Mouse (Mus musculus): ENCODE results near the gene Prss16.

Prss16 gene

DNA sequence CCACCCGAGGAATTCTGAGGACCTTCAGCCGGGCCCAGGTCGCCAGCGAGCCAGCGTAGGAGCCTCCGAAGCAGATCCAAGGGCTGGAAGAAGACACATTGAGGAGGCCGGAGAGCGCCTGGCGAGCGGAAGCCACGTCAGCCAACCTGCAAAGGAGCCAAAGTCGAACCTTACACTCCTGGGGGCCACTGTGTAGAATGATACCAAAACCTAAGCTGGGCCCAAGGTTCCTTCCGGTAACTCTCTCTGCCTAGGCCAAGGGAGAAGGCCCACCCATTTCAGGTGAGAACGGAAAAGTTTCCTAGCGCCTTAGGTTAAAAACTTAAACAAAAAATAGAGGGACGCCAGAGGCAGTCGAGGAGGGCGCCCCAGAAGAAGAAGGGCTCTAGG is 2.4 kb downstream of the Prss16 start:
- DNase-seq (ENCODE audit: low read depth), result no peak

DNA sequence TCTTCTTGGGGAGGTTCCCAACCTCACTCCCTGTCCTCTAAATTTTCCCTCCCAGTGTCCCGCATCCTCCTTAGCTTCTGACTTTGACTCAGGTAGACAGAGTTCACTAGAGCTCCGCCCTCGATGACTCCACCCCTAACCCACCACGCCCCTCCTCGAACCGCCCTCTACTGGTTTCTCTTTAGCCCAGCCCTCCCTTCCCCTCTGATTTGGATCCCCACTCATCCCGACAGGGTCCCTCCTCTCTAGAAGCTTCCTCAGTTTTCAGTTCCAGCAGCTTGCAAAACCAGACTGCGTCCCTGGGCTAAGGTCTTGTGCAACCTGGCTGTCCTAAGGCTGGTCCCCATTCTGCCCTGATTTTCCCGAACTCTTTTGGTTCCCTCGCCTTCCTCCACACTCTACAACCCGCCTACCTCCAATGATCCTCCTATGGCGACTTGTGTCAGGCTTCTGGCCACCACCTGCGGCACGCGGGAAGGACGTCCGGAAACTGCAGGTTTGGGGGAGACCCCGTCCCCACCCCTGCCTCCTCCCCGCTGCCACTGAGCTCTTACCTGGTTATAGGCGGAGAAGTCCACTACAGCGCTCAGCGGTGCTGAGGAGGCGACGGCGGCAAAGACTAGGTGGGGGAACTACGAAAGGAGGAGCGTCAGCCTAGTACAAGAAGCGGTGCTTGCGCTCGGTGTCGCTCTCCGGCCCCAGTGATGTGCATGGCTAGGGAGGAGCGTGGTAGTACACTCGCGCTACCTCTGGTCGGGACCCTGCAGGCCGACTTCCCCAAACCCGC is 3.0 kb downstream of the Prss16 start:
- DNase-seq (ENCODE audit: low read depth), result peak; percentile 40

DNA sequence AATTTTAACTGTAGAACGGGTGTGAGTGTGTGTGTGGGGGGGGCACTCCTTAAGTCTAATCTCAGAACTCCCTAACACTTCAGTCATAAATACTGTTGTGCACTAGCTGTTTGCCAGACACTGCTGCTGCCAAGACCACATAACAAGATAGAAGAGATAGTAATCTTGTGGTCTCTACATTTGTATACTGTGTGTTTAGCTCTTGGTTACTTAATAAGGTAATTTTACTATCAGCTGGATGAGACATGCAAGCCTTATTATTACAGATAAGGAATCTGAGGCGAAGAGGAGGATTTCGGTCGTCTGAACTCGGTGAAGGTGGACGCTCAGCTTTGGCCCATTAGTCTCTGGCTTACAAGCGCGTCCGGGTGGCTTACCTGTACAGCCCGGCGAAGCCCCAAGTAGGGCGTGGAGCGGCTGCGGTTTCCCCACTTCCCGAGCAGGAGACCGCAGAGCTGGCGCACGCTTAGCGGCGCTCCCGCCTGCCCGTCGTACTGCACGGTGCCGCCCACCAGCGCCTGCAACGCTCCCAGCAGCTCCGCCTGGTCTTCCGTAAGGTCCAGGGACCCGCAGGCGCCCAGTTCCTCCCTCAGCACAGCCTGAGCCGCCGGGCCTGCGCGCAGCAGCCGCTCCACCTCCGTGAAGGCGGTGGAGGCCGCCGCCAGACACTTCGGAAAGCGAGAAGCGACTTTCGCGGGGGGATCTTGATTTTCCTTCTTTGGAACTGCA is 3.8 kb downstream of the Prss16 start:
- DNase-seq (ENCODE audit: low read depth), result peak; percentile 16

DNA sequence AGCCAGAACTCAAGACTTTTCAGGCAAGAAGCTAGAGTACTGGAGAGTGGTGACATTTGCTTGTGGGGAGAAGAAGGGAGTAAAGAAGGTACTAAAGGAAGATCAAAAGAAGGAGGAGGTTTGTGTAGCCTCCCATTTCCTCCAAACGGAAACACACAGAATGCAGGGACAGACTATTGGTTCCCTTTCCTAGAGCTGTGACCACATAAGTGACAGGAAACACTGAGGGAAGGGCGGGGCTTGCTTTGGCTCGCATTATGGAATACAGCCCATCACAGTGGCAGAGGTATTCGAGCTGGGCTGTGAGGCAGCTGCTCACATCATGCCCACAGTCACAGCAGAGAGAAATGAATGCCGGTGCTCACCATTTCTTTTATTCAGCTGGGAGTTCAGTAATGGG is 7.7 kb downstream of the Prss16 start:
- DNase-seq (ENCODE audit: low read depth), result no peak

DNA sequence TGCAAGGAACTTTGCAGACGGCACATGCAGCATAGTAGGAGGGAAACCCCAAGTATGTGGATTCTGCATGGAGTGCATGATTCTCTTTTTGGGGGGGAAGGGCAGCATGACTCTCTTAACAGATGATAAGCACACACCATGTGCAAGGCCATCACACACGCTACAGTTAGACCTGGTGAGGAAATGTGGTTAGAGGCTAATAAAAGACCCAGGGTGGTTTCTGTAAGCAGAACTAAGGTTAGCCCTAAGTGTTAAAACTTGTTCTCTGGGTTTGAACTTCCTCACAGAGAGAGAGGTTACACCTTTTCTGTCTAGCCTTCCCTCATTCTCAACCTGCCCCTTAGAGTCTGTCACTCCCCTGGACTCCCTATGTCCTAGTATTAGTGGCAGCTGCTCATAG is 8.2 kb downstream of the Prss16 start:
- DNase-seq (ENCODE audit: low read depth), result no peak

DNA sequence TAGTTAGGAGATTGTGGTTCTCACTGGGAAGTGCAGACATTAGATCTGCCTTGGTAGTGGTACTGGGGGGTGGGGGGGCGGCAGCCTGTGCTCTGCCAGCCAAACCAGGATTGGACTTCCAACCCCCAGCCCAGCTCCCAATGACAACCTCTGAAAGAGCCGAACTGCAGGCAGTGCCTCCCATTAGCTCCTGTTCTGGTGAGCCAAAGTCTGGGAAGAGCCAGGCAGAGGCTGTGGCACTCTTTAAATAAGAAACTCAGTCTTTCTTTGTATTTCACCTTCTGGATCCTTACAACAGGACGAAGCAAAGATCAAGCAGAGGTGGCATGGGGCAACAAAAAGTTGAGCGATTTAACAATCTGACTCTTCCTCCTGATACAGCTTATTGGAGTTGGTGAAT is 10.4 kb downstream of the Prss16 start:
- DNase-seq (ENCODE audit: low read depth), result no peak

DNA sequence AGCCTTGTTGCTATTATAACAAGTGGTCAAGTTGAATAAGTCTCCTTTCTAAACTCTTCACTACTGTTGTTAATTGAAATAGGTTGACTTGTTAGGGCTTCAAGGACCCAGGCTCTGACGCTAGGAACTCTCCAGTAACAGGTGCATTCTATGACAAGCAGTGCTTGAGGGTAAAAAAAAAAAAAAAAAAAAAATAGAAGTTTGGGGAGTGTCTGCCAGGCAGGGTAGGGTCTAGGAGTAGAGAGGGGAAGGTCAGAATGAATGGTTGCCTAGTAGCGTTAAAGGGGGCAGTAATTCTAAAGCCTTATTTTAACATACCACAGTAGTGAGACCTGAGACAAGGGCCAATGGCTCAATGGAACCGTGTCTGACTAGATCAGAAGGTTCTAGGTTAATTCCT is 11.1 kb downstream of the Prss16 start:
- no peak for DNase-seq (ENCODE audit: low read depth)

DNA sequence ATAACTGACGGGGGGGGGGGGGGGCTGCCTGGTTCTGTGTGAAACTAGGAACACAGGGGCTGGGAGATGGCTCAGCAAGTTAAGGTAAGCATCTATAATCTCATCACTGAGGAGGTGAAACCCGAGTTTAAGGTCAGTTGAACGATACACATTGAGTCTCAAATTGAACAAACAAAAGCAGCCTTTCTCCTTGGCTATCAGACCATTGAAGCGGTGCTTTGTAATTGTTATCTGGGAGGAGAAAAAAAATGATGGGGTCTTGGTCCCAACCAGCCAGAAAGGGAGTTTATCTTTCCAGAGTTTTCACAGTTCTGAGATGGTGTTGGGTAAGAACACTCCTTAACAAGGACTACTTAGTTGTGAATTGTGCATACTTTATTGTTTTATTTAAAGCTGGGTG is 11.7 kb downstream of the Prss16 start:
- DNase-seq (ENCODE audit: low read depth), result no peak

DNA sequence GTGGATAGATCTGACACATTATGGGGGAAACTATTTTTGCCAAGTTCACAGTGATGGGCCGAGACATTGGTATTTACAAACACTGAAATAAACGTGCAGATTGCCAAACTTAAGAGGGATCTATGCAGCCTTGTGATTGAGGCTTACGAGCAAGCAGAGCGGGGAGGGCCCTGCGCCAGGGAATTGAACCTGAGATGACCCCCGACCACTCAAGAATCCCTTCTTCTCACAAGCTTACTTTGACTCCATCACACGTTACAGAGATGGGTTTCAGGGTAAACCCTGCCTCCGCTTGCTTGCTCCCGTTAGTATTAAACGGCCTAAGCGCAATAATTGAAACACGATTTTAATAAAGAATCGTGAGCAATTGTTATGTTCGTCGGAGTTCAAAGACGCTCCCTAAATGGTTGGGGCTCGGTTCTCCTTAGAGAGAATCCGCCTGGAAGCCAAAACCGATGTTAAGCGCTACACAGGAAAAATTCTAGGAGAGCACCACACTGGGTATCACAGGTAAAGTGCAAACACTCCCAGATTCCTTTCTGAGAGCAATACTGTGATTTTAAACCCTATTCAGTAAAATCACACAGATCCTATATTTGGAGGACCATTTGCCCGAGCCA is 12.2 kb downstream of the Prss16 start:
- no peak for DNase-seq (ENCODE audit: low read depth)

DNA sequence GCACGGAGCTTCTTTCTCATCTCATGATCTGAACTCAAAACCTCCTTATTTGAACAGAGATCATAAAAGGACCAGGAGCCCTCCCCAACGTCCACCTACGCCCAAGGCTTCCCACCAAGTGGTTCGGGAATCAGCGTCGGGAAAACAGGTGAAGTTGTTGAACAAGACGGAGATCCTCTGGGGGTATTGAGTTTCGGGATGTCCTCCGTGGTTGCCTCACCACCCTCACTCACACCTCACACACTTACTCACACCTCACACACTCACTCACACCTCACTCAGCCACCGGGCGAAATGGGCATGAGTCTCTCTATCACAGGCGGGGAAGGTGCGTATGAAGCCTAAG is 12.7 kb downstream of the Prss16 start:
- DNase-seq (ENCODE audit: low read depth), result no peak

DNA sequence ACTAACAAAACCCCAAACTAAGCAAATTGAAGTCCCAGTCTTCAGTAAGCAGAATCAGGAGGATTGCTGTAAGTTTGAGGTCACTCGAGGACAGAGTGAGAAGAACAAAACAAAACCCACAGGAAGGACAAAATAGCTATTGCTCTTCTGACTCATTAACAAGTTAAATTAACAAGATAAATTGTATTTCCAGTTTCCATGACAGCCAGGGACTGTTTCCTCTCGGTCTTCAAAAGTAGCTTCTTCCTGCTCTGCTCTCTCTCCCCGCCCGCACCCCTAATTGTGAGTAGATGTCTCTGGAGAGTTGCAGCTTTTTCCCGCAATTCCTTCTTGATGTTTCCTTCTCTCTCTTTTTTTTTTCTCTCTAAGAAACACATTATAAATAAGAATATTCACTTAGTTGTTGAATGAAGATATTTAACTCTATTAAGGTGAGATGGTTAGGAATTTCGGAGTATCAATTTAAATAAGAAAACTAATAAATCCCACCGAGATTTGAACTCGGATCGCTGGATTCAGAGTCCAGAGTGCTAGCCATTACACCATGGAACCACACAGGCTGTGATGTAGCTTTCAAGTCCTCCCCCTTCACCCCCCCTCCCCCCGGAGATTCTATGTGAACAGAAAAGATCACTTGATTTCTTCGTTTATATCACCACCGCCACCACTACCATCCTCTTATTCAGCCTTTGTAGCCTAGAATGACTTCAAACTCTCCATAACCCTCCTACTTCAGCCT is 13.3 kb downstream of the Prss16 start:
- DNase-seq (ENCODE audit: low read depth), result peak; percentile 57

DNA sequence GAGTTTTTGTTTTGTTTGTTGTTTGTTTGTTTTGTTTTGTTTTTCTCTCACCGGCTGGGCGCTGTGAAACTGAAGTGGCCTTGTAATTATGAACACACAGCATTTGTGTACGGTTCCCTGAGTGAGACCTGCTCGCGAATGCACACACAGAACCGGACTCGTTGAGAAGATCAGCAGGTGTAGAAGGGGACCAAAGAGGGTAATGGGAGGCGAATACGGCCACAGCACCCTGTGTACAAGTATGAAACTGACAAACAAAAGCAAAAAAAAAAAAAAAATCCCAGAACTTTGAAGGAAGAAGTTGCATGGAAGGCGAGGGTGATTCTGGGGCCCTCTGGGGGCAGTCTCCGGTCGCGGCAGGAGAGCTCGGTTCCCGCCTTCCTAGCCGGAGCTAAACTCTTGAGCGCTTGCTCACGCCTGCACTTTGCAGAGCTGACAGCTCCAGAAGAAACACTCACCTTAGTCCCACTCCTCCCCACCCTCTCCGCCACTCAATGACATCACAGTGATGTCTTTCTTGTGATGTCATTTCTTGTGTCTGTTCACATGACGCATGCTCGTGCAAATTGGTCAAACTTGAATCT is 14.1 kb downstream of the Prss16 start:
- DNase-seq (ENCODE audit: low read depth), result peak; percentile 67

DNA sequence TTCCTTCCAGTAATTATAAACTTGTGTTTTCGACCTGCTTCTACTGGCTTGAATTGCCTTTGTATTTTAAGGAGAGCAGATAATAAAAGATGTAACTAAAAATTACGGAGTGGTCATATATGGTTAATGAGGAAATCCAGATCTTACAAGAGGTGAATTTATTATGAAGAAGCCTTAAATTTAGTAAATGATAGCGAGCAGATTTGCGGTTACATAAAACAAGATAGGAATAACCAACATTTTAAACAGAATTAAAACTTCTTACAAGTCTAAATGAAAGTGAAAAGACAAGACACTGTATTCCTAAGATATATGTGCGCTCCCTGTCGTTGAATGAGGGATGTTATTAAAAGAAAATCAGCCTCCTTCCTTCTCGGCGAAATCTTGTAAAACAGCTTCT is 14.6 kb downstream of the Prss16 start:
- peak; percentile 17 for DNase-seq (ENCODE audit: low read depth)

DNA sequence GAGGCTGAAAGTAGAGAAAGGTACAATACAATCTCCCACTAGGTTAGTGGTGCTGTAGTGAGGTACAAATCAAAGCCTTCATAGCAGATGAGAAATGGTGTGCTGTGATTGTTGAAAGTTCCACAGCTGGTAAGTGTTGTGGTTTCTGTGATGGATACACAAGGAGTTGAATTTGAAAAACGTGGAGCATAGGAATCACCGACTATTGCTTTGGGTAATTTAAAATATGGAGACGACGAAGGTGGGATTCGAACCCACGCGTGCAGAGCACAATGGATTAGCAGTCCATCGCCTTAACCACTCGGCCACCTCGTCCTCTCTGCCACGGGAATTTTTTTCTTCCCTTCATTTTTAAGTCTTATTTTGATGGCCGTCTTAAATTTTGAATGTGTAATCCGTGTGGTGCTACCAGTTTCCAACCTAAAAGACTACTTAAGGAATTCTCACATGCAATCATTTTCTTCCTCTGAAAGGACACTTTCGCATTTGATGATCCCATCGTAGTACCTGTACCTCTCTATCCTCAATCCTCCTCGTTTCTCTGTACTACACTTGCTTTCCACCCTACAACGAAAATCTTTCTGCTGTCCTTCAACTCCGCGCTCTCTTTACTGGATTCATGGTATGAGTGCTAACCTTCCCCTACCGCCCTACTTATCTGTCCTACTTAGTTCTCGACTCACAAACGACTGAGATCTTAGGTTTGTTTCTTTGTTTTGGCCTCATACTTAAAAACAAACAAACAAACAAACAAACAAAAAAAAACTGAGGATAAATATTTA is 15.4 kb downstream of the Prss16 start:
- DNase-seq (ENCODE audit: low read depth), result peak; percentile 73

DNA sequence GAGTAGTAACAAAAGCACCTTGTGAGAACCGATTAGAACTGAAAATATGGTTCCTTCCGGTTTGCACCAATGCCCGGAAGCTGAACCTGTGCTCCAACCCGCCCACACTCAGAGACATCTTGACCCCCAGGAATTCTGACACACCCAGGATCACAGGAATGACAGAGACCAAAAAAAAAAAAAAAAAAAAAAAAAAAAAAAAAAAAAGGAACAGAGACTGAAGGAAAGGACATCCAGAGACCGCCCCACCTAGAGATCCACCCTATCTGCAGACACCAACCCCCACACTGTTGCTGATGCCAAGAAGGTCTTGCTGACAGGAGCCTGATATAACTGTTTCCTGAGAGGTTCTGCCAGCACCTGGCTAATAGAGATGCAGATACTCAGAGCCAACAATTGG is 17.0 kb downstream of the Prss16 start:
- no peak for DNase-seq (ENCODE audit: low read depth)

DNA sequence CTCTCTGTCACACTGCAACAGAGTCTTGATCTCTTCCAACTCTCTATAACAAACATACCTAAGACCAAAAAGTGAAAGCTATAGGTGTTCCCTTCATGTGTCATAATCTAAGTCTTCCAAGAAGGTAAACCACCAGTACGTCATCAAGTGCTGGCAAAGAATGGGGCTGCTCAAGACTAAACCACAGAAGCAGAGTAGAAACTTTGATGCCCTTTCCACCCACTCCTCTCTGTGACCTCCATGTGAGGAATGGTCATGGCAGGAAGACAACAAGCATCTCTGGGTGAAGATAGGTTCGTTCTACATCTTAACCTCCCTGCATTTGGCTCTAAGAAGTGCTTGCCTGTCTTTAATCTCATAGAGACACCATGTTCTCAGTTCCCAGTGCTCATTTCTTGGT is 25.1 kb downstream of the Prss16 start:
- DNase-seq (ENCODE audit: low read depth), result no peak

DNA sequence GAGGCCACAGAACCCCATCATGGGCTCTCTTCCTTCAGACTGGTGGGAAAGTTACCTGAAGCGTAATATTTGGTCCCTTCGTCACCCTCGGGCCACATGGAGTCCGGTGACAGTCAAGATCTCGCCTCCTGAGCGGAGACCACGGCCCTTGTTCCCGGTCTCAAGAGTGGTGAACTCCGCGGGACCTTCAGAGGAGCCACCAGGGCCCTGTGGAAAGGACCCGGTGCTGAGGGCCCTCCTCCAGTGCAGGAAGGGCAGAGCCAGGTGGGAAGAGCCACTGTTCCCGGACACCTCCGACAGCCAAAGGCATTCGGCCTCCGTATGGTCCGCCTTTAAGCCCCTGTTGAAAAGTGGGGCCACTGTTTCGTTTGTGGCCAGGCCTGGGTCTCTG is 27.7 kb downstream of the Prss16 start:
- DNase-seq (ENCODE audit: low read depth), result no peak

DNA sequence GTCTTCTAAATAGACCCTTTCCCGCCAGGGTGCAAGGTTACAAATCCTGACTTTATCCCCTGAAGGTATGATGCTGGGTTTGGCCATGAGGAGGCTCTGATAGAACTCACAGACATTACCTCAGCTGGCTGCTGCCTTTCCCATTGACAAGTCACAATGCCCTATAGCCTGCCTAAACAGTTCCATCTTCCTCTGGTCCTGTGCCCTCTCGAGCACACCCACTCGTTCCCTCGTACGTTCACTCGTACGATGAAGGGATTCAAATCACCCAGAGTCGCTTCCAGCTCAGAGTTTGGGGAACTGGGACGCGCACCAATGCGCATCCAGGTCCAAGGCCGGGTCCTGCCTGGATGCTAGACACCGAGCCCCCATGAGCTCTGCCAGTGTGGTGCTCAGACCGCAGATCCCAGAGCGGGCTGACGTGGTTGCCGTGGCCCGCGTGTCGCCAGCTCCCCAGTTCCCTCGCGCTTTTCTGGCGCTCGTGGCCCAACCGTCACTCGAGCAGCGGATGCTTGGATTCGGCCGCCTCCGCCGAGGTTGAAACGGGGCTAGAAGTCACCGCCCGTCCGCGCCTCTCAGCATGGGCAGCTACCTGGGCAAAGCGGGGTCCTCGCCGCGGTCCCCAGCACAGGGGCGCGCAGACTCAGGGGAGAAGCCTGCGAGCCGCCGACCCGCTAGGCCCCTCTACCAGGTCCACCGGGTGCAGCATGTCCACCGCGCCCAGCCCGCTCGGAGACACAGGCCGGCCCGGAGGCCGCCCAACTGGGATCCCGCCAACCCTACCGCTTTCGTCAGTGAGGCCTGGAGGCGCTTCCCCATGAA is 28.4 kb downstream of the Prss16 start, which contains the start of gene Pom121l2:
TSS of gene Pom121l2 (plus strand) at position 214 of the 822 bp plus-strand sequence.
- no peak for DNase-seq (ENCODE audit: low read depth)

DNA sequence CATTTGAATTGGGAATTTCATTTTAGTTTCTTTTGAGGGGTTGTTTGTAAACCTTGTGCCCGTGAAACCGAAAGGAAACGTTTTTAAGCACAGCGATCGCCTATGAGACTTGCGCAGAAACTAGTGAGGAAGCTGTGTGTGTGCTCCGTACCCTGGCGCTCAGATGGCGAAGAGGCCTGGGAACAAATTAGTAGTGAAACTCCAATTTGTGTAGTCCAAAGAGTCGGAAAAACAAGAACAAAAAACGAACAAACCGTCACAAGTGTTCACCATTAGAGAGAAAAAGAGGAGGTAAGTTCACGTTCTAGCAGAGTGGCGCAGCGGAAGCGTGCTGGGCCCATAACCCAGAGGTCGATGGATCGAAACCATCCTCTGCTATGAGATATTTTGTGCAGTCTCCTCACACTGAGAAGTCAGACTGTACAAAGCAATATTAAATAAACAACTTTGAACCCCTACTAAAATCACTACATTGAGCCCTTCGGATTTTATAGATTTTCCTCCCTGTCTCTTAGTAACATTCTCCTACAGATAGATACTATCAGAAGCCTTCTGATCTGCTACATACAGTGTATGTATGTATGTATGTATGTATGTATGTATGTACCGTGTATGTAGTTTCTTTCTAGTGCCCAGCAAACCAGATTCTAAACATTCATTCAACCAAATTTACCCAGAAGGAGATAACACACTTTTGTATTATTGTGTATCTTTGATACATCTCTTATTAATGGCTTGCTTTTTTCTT is 34.6 kb downstream of the Prss16 start:
- DNase-seq (ENCODE audit: low read depth), result peak; percentile 84

DNA sequence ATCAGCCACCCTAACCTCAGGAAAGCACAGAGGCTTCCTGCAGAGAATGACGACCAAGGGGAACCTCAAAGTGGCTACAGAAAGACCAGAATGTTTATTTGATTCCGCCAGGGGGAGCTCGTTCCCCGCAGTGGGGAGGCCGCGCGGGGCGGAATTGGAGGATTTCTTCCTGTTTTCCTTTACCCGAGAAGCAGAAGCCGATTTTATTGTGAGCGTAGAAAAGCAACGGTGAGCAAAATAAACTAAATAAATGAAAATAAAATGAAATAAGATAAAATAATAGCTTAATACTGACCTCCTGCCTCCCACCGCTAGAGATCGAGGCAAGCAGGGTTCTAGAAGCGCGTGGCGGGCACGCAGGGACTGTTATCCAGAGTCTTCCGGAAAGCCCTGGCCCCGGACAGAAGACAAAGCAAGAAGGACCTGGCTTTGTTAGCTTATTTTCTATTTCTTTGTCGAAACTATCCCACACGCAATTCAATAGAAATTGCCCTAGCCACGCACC is 35.3 kb downstream of the Prss16 start:
- peak; percentile 95 for DNase-seq (ENCODE audit: low read depth)

All from NIH3T3 (cell line).